Mouse (Mus musculus) forebrain, postnatal 0 days (tissue): ENCODE data around the gene Mtmr4. TPM values are rescaled to one million over a fixed set of nuclear protein-coding genes. Genes with fewer than 3 reads are reported as not detected.

Source experiments
- ATAC-seq: fragments of 200-750 bp; cut with Nextera tagmentation; 2 replicates; pipeline ENCODE4 v1.8.0; 2017; ENCODE audit warnings: mild to moderate bottlenecking, moderate library complexity
- DNase-seq: peaks from one replicate; pipeline ENCODE4 v3.0.0-alpha.2; 2015
- H3K27ac ChIP-seq: fragments of 300-500 bp; sonication (generic); 2 replicates; pipeline ENCODE4 v1.5.1; 2014; ENCODE audit warnings: low read depth, mild to moderate bottlenecking, antibody characterized with exemption, low read length, moderate library complexity, mixed read lengths
- H3K27me3 ChIP-seq: fragments of 300-500 bp; sonication (generic); 2 replicates; pipeline ENCODE4 v1.6.1; 2014; ENCODE audit warnings: mild to moderate bottlenecking, low read length, mixed read lengths; ENCODE audit not compliant: insufficient read depth
- H3K36me3 ChIP-seq: fragments of 300-500 bp; sonication (generic); 2 replicates; pipeline ENCODE4 v1.6.1; 2014; ENCODE audit warnings: mild to moderate bottlenecking, moderate library complexity; ENCODE audit not compliant: insufficient read depth
- H3K4me1 ChIP-seq: fragments of 300-500 bp; sonication (generic); 2 replicates; pipeline ENCODE4 v1.6.1; 2014; ENCODE audit warnings: antibody characterized with exemption; ENCODE audit not compliant: insufficient read depth
- H3K4me2 ChIP-seq: fragments of 300-500 bp; sonication (generic); 2 replicates; pipeline ENCODE4 v1.6.1; 2014; ENCODE audit warnings: low read depth, mild to moderate bottlenecking, moderate library complexity
- H3K4me3 ChIP-seq: fragments of 300-500 bp; sonication (generic); 2 replicates; pipeline ENCODE4 v1.5.1; 2014; ENCODE audit warnings: low read depth, low read length, mixed read lengths
- H3K9ac ChIP-seq: fragments of 300-500 bp; sonication (generic); 2 replicates; pipeline ENCODE4 v1.6.1; 2014; ENCODE audit warnings: mild to moderate bottlenecking
- H3K9me3 ChIP-seq: fragments of 300-500 bp; sonication (generic); 2 replicates; pipeline ENCODE4 v1.6.1; 2016; ENCODE audit warnings: low read length
- CTCF ChIP-seq: sonication (generic); IDR thresholded peaks from 2 replicates; pipeline ENCODE4 v1.5.1; 2016; ENCODE audit warnings: antibody characterized with exemption, control low read depth, low read depth
- WGBS: fragments of 180-500 bp; shearing (Covaris S2); extraction: QIAGEN DNeasy Blood & Tissue Kit; methylation state at CpG from one replicate; pipeline ENCODE4 v1.1.7; 2014; 5-methylcytosine and 5-hydroxymethylcytosine counted together
- polyA plus RNA-seq: library from polyadenylated mRNA; unstranded; fragments of >200 nt; fragmentation: Nextera tagmentation; extraction: Ambion mirVana; gene quantifications from 2 replicates; pipeline ENCODE4 v1.2.1, GENCODE M21; 2015
- total RNA-seq: library from RNA; depleted of rRNA; stranded (reverse); fragments of >200 nt; gene quantifications from 2 replicates; pipeline ENCODE4 v1.2.3, GENCODE M21; 2014

The Mtmr4 gene
- total and polyA plus RNA-seq, 2 experiments from 2014 or later, result 32.7 to 85.6 TPM

GRCm38 (mm10) chr11:87566501-87566900 is 25.5 kb upstream of the Mtmr4 start, which contains the start of gene Gm11492:
Gene Gm11492 (plus strand): TSS chr11:87566653.
- ATAC-seq (no peak), DNase-seq (no peak)
- no peaks in the 10 kb centered on the region for H3K27me3 ChIP-seq
- H3K27ac ChIP-seq, result no peak within 1 kb of the TSS
- H3K9ac ChIP-seq, result no peak within 1 kb of the TSS
- no peak within 1 kb of the TSS for H3K4me2 ChIP-seq
- H3K36me3 ChIP-seq, result no peaks in the 10 kb centered on the region
- H3K4me1 ChIP-seq, result no peaks in the 10 kb centered on the region
- 81% methylated on average over 3 of the region's 3 CpGs for WGBS
- TF ChIP-seq CTCF, result no peak
- no peaks in the 10 kb centered on the region for H3K9me3 ChIP-seq
- no peak within 1 kb of the TSS for H3K4me3 ChIP-seq

GRCm38 (mm10) chr11:87568255-87568953 is 23.6 kb upstream of the Mtmr4 start, which contains the start of gene Sept4:
Gene Sept4 (plus strand): TSS chr11:87568903.
- DNase-seq (peak; percentile 40), ATAC-seq (no peak)
- no peaks in the 10 kb centered on the region for H3K27me3 ChIP-seq
- no peak within 1 kb of the TSS for H3K27ac ChIP-seq
- no peak for TF ChIP-seq CTCF
- H3K36me3 ChIP-seq, result no peaks in the 10 kb centered on the region
- H3K4me1 ChIP-seq, result no peaks in the 10 kb centered on the region
- 75% methylated on average over 7 of the region's 7 CpGs for WGBS
- H3K4me3 ChIP-seq, result no peak within 1 kb of the TSS
- H3K9ac ChIP-seq, result no peak within 1 kb of the TSS
- H3K9me3 ChIP-seq, result no peaks in the 10 kb centered on the region
- no peak within 1 kb of the TSS for H3K4me2 ChIP-seq

DNA sequence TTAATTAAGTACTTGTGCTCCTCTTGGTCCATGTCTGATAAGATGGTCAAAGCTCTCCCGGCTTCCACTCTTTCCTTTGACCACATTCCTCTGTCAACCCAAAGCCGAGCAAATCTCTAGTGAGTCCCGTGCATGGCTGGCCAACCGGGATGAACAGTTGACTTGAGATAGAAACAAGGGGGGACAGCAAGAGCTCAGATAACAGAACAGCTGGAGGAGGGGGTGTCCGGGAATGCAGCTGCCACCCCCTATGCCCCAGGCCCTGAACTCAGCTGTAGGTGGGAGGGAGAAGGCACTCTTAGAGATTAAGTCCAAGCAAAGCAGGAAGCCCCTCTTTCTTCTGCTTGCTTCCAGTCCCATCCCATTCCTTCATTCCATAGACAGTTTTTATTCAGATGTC is 21.2 kb upstream of the Mtmr4 start:
- H3K4me2 ChIP-seq, result no peak overlapping the region
- H3K4me1 ChIP-seq, result no peaks in the 10 kb centered on the region
- H3K4me3 ChIP-seq, result no peak overlapping the region
- DNase-seq, result no peak
- TF ChIP-seq CTCF, result no peak
- WGBS, result 72% methylated on average over 5 of the region's 5 CpGs
- no peaks in the 10 kb centered on the region for H3K9me3 ChIP-seq
- no peaks in the 10 kb centered on the region for H3K27me3 ChIP-seq
- no peak for ATAC-seq
- H3K36me3 ChIP-seq, result no peaks in the 10 kb centered on the region
- H3K27ac ChIP-seq, result no peak overlapping the region
- H3K9ac ChIP-seq, result no peak overlapping the region

DNA sequence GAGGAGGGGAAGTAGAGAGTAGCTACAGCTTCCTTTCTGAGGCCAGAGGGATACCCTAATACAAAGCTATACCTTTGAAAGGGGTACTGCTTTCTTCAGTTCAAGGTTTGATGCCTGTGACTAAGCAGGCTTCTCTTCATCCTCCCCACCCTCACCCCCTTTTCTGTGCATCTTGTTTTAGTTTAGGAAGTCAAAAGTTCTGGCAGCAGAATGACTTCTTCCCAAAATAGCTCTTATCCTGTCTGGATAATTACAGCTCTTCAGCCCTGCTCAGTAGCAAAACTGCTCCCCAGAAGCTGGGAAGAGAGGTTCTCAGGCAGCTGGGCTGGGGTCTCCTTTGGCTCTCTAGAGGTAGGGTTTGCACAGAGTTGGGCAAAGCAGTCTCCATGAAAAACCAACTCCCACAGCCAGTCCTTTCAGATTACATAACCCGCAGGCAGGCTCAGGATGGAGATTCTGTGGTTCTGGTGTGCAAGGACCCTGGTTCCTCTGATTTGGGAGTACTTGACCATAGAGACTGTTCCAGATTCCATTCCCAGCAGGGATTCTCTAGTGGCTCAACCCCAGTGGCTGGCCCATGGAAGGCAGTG is 20.5 kb upstream of the Mtmr4 start:
- ATAC-seq (peak; percentile 23; the same call in 1 of the 2 replicates), DNase-seq (no peak)
- 90% methylated on average over 1 of the region's 1 CpGs for WGBS
- no peak for TF ChIP-seq CTCF
- H3K36me3 ChIP-seq, result no peaks in the 10 kb centered on the region
- no peak overlapping the region; the same call in 1 of the 2 replicates for H3K9ac ChIP-seq
- H3K9me3 ChIP-seq, result no peaks in the 10 kb centered on the region
- no peaks in the 10 kb centered on the region for H3K4me1 ChIP-seq
- no peak overlapping the region for H3K4me3 ChIP-seq
- H3K27ac ChIP-seq, result no peak overlapping the region
- no peaks in the 10 kb centered on the region for H3K27me3 ChIP-seq
- no peak overlapping the region for H3K4me2 ChIP-seq

- no peaks in the 10 kb centered on the region for H3K9me3 ChIP-seq
- DNase-seq (no peak), ATAC-seq (no peak)
- no peaks in the 10 kb centered on the region for H3K36me3 ChIP-seq
- peaks cover 11% of the 10 kb centered on the region; the same call in 1 of the 2 replicates for H3K4me1 ChIP-seq
- WGBS, result 79% methylated on average over 7 of the region's 7 CpGs
- H3K4me3 ChIP-seq, result no peak overlapping the region
- H3K27ac ChIP-seq, result no peak overlapping the region
- TF ChIP-seq CTCF, result no peak
- no peak overlapping the region for H3K9ac ChIP-seq
- H3K27me3 ChIP-seq, result no peaks in the 10 kb centered on the region
- no peak overlapping the region for H3K4me2 ChIP-seq
Measured at GRCm38 (mm10) chr11:87573751-87574150, 18.2 kb upstream of the Mtmr4 start.

GRCm38 (mm10) chr11:87574520-87575180 is 17.3 kb upstream of the Mtmr4 start:
- no peak for ATAC-seq
- no peak overlapping the region for H3K9ac ChIP-seq
- no peaks in the 10 kb centered on the region for H3K27me3 ChIP-seq
- H3K4me3 ChIP-seq, result no peak overlapping the region
- peaks cover 12% of the 10 kb centered on the region; the same call in 1 of the 2 replicates for H3K4me1 ChIP-seq
- no peak overlapping the region for H3K4me2 ChIP-seq
- DNase-seq, result no peak
- no peak overlapping the region for H3K27ac ChIP-seq
- 84% methylated on average over 21 of the region's 21 CpGs for WGBS
- no peaks in the 10 kb centered on the region for H3K9me3 ChIP-seq
- no peak for TF ChIP-seq CTCF
- H3K36me3 ChIP-seq, result no peaks in the 10 kb centered on the region
